Mouse (Mus musculus) ES-E14 (cell line): ENCODE data around the gene Tnik.

ENCODE experiments used
- MAFK ChIP-seq: IDR thresholded peaks from 2 replicates; pipeline ENCODE4 v1.6.1; 2014; ENCODE audit warnings: mild to moderate bottlenecking, low read depth, low read length, inconsistent platforms; ENCODE audit not compliant: insufficient read depth
- ZNF384 ChIP-seq: IDR thresholded peaks from 2 replicates; pipeline ENCODE4 v1.6.1; 2012; ENCODE audit warnings: low read depth, low read length, inconsistent platforms

DNA sequence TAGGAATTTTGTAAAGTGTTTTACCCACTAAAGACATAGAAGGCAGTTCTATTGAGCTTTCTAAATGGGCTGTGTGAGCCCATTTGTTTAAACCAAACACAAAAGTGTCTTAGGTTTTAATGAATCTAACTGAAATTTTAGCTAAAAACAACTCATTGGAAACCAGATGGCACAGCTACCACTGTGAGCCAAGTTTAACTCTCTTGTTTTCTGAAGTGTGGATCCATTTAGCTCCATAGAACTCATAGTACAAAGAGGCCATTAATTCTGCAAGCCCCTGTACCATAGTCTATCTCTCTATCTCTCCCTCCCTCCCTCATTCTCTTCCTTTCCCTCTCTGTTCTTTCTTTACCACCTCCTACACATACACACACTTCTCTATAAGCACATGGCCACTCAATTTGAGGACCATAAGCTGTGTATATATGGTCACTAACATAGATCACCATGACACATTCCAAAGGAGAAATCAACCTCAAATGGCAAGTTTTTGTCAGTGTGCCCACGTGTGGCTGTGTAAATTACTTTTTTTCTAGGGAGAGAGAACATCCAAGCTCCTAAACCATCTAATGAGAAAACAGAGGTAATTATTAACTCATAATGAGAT lies 204.2 kb downstream of the Tnik start:
- no peak for TF ChIP-seq ZNF384
- no peak for TF ChIP-seq MAFK
